8 mouse cellular contexts compared by ENCODE assay signal in the genomic region with DNA sequence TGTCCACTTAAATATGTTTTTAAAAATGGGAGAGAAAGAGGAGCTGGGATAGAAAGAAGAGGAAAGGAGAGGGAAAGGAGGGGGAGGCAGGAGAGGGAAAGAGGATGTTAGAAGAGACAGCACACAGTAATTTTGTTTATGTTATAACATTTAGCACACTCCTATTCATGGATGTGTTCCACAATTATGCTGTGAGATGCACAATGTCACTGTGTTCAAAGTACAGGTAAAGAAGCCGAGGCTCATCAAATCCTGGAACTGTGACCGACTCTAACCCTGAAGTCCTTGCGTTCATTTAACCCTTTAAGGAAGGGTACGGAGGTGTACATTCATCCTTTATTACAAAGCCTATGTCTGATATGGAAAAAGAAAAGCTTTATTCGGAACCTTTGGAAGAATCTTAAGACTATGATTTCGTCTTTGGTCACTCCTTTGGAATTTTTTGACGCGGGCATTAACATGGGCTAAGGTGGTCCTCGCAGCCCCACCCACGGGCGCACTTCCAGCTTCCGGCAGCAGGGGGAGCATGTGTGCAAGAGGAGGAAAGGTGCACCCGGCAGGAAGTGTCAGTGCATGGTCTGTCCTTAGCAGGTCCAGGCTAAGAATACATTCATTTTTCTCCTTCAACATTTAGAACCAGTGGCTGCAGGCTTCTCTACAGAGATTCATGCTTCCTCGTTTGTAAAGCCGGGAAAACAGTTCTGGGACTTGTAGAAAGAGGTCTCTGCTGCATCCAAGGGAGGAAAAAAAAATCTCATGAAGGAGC.
DNase-seq lines count a peak whose midpoint lies in the region; ATAC-seq and TF ChIP-seq lines count a peak whose summit lies in the region.

No protein-coding gene starts in this region.

- in situ Hi-C loops in ES-E14 (cut with MboI; ENCODE audit: low sequenced_read_pairs in 2 of 2, unreplicated experiment in 2 of 2): loop anchor here in 1 of 2 experiments (10.0 kb wide), 1 partner anchor 309 kb away; no protein-coding TSS in a partner anchor

- WGBS in forebrain, embryonic 16.5 days: 1% methylated on average over 15 of the region's 15 CpGs
- 2% methylated on average over 15 of the region's 15 CpGs for WGBS in lung, embryonic 15.5 days

- H3K9ac ChIP-seq in ES-E14 (ENCODE audit: insufficient read depth, low read depth, low read length, poor library complexity, severe bottlenecking): peak overlapping the region; percentile 19; the same call in 1 of the 2 replicates
- H3K9ac ChIP-seq in forebrain, embryonic 16.5 days (replicated peaks; ENCODE audit: low read depth, low read length): peak overlapping the region; percentile 13; the same call in 1 of the 2 replicates
- H3K9ac ChIP-seq in lung, embryonic 15.5 days: 0 out of 2 replicates have a peak overlapping the region, but pooled peaks have one; percentile 1

- no peak for DNase-seq in ES-E14 (ENCODE audit: low read depth, low spot score)
- peak; percentile 28 for DNase-seq in cerebellum, adult 11-12 months
- peak; percentile 90 to 94 for DNase-seq in heart, postnatal 36 days
- peak; percentile 51 to 65 for DNase-seq in layer of hippocampus, adult 8-10 months (ENCODE audit: low spot score in 2 of 2)
- DNase-seq in ovary, adult 18-20 months (ENCODE audit: low spot score): peak; percentile 51
- peak; percentile 86 for DNase-seq in thymus, postnatal 0 days (ENCODE audit: low spot score)

- peak overlapping the region; percentile 72; the same call in 1 of the 2 replicates for H3K27ac ChIP-seq in ES-E14 (ENCODE audit: insufficient read depth, low read depth, low read length, poor library complexity, severe bottlenecking)
- H3K27ac ChIP-seq in forebrain, embryonic 16.5 days (ENCODE audit: low read length): no peak overlapping the region
- H3K27ac ChIP-seq in lung, embryonic 15.5 days: peak overlapping the region; percentile 83

- H3K27me3 ChIP-seq in forebrain, embryonic 16.5 days (replicated peaks; ENCODE audit: control insufficient read depth, insufficient read depth, low read length): no peaks in the 10 kb centered on the region
- no peaks in the 10 kb centered on the region for H3K27me3 ChIP-seq in lung, embryonic 15.5 days

- ATAC-seq in forebrain, embryonic 16.5 days: peak; percentile 58
- peak; percentile 50; the same call in 1 of the 2 replicates for ATAC-seq in lung, embryonic 15.5 days (ENCODE audit: borderline replicate concordance, extremely low read depth, low FRiP score, low TSS enrichment)

- peaks cover 3 to 21% of the 10 kb centered on the region in 2 experiments; a peak in 3 of 4 replicates for H3K4me1 ChIP-seq in ES-E14 (ENCODE audit: control insufficient read depth in 2 of 2, insufficient read depth in 2 of 2, low read length in 2 of 2, poor library complexity in 1 of 2)
- peaks cover 28% of the 10 kb centered on the region for H3K4me1 ChIP-seq in forebrain, embryonic 16.5 days (replicated peaks; ENCODE audit: control insufficient read depth, insufficient read depth, low read length)
- H3K4me1 ChIP-seq in lung, embryonic 15.5 days: peaks cover 43% of the 10 kb centered on the region

- H3K9me3 ChIP-seq in ES-E14 (ENCODE audit: control insufficient read depth, insufficient read depth, low read depth, low read length): no peaks in the 10 kb centered on the region
- no peaks in the 10 kb centered on the region for H3K9me3 ChIP-seq in forebrain, embryonic 16.5 days (ENCODE audit: control insufficient read depth, low read length)
- H3K9me3 ChIP-seq in lung, embryonic 15.5 days: no peaks in the 10 kb centered on the region

- intact Hi-C loops in heart, postnatal 36 days (cut with DNase I): loop anchor here (1.0 to 2.0 kb wide), 6 partner anchors 121 to 360 kb away; partner anchors contain the start of gene Klf3

- H3K4me3 ChIP-seq in ES-E14 (ENCODE audit: insufficient read depth in 1 of 2, low read depth in 1 of 2, low read length in 2 of 2, poor library complexity in 1 of 2, severe bottlenecking in 1 of 2): peak overlapping the region in 1 of 2 experiments; percentile 12; a peak in 2 of 4 replicates
- peak overlapping the region; percentile 40 for H3K4me3 ChIP-seq in forebrain, embryonic 16.5 days (replicated peaks; ENCODE audit: low read length)
- peak overlapping the region; percentile 25 for H3K4me3 ChIP-seq in lung, embryonic 15.5 days

- peak overlapping the region; percentile 61 for H3K4me2 ChIP-seq in forebrain, embryonic 16.5 days (ENCODE audit: low read length)
- H3K4me2 ChIP-seq in lung, embryonic 15.5 days: peak overlapping the region; percentile 63

- no peaks in the 10 kb centered on the region for H3K36me3 ChIP-seq in ES-E14 (ENCODE audit: control insufficient read depth, insufficient read depth, low read length, poor library complexity, severe bottlenecking)
- H3K36me3 ChIP-seq in forebrain, embryonic 16.5 days (ENCODE audit: control insufficient read depth, insufficient read depth): no peaks in the 10 kb centered on the region
- H3K36me3 ChIP-seq in lung, embryonic 15.5 days: no peaks in the 10 kb centered on the region

TF ChIP-seq in ES-E14, 5 proteins besides CTCF, POLR2A, EP300 and RAD21:
- TF ChIP-seq HCFC1 (IDR thresholded peaks at IDR 0.05; ENCODE audit: borderline replicate concordance, insufficient read depth, low read length): 0 out of 2 replicates have a peak, but pooled peaks have one; percentile 21
- TF ChIP-seq ZNF384 (IDR thresholded peaks at IDR 0.05; ENCODE audit: low read depth, low read length): 0 out of 2 replicates have a peak, but pooled peaks have one; percentile 26
- no peak for TF ChIP-seq CHD2 (IDR thresholded peaks at IDR 0.05; ENCODE audit: low read depth, low read length)
- peak; percentile 79; the same call in 1 of the 2 replicates for TF ChIP-seq ZC3H11A (IDR thresholded peaks at IDR 0.05; ENCODE audit: borderline replicate concordance, low read depth, low read length)
- TF ChIP-seq MAFK (IDR thresholded peaks at IDR 0.05; ENCODE audit: insufficient read depth, low read depth, low read length): no peak
TF ChIP-seq in ES-E14: peak in this region for 3.
